Comparison of ENCODE assay signal across 24 mouse cellular contexts in genomic region chr10:12986485-12986884, GRCm38 (mm10). TPM values are rescaled to one million over a fixed set of nuclear protein-coding genes. Genes with fewer than 3 reads are reported as not detected.
DNase-seq lines count a peak whose midpoint lies in the region; ATAC-seq and TF ChIP-seq lines count a peak whose summit lies in the region.
"Had no signal": no experiment of that assay in that cellular context is flagged by ENCODE, and none has a peak within 500 bp of the region (broad histone marks: within the 10 kb centered on the region; RNA-seq: fewer than 3 reads in every experiment).

No protein-coding gene starts in this region.

- intact Hi-C loops in heart, postnatal 36 days (cut with DNase I), result no loop called here

- DNase-seq in forebrain, embryonic 10.5 days (ENCODE audit: extremely low spot score, low spot score), result no peak
- DNase-seq in heart, postnatal 36 days, result no peak
- DNase-seq in MEL (ENCODE audit: low read depth, low spot score), result peak; percentile 84
- no peak for DNase-seq in liver, embryonic 14.5 days (ENCODE audit: low read depth in 3 of 3, low spot score in 3 of 3)
- no peak for DNase-seq in gastrocnemius, postnatal 4 days (ENCODE audit: low spot score in 2 of 2)
- no peak for DNase-seq in lung, postnatal 4 days
- DNase-seq: adrenal gland, postnatal 36 days; cerebellum, adult 18-20 months; cerebellum, postnatal 25 days; gastrocnemius, adult 2 months; kidney, postnatal 4 days; layer of hippocampus, adult 9-11 months; left cerebral cortex, postnatal 4 days; right cerebral cortex, postnatal 14 days; thymus, adult 18-20 months had no signal

- H3K27ac ChIP-seq in forebrain, embryonic 15.5 days (replicated peaks), result no peak overlapping the region
- H3K27ac ChIP-seq in forebrain, embryonic 10.5 days, result no peak overlapping the region
- H3K27ac ChIP-seq in heart, embryonic 15.5 days, result peak overlapping the region; percentile 78
- H3K27ac ChIP-seq in MEL (ENCODE audit: control insufficient read depth, low read depth, low read length), result peak overlapping the region; percentile 96
- no peak overlapping the region for H3K27ac ChIP-seq in liver, embryonic 14.5 days
- H3K27ac ChIP-seq: gastrocnemius, adult 2 months; hindbrain, embryonic 15.5 days; kidney, embryonic 15.5 days; left cerebral cortex, adult 2 months; stomach, embryonic 15.5 days had no signal

- H3K4me3 ChIP-seq in forebrain, embryonic 15.5 days, result no peak overlapping the region
- H3K4me3 ChIP-seq in forebrain, embryonic 10.5 days, result no peak overlapping the region
- H3K4me3 ChIP-seq in heart, embryonic 15.5 days, result no peak overlapping the region
- peak overlapping the region in 1 of 2 experiments; percentile 19; a peak in 2 of 4 replicates for H3K4me3 ChIP-seq in MEL (ENCODE audit: control insufficient read depth in 1 of 2, insufficient read depth in 1 of 2, low read depth in 2 of 2, low read length in 2 of 2)
- H3K4me3 ChIP-seq in liver, embryonic 14.5 days (ENCODE audit: insufficient read depth in 1 of 2, low read depth in 2 of 2, low read length in 2 of 2), result no peak overlapping the region
- H3K4me3 ChIP-seq: gastrocnemius, adult 2 months; hindbrain, embryonic 15.5 days; kidney, embryonic 15.5 days; left cerebral cortex, adult 2 months; stomach, embryonic 15.5 days had no signal

- TF ChIP-seq CTCF in MEL (IDR thresholded peaks at IDR 0.05 in 2 of 3, conservative IDR thresholded peaks at IDR 0.05 in 1 of 3; ENCODE audit: control insufficient read depth in 1 of 3, insufficient read depth in 1 of 3, low read depth in 2 of 3, low read length in 3 of 3, poor library complexity in 1 of 3, severe bottlenecking in 1 of 3), result no peak
- TF ChIP-seq CTCF in liver, embryonic 14.5 days (IDR thresholded peaks at IDR 0.05; ENCODE audit: low read depth), result no peak

- peak; percentile 57; the same call in 1 of the 2 replicates for ATAC-seq in forebrain, embryonic 15.5 days (replicated peaks)
- no peak for ATAC-seq in heart, embryonic 15.5 days (replicated peaks; ENCODE audit: insufficient number of reproducible peaks, insufficient read depth, low FRiP score, low read depth)
- no peak for ATAC-seq in liver, embryonic 14.5 days (ENCODE audit: insufficient read depth)
- ATAC-seq: intestine, embryonic 16.5 days; lung, postnatal 0 days; midbrain, embryonic 16.5 days had no signal

- no peak overlapping the region for H3K9ac ChIP-seq in forebrain, embryonic 15.5 days (replicated peaks)
- no peak overlapping the region for H3K9ac ChIP-seq in heart, embryonic 15.5 days
- H3K9ac ChIP-seq in MEL (ENCODE audit: control insufficient read depth, low read depth, low read length, poor library complexity, severe bottlenecking), result peak overlapping the region; percentile 48
- H3K9ac ChIP-seq in liver, embryonic 14.5 days (replicated peaks), result no peak overlapping the region
- H3K9ac ChIP-seq: hindbrain, embryonic 15.5 days; kidney, embryonic 15.5 days; stomach, embryonic 15.5 days had no signal

- H3K79me2 ChIP-seq in MEL (ENCODE audit: control insufficient read depth, insufficient read depth, low read length, poor library complexity), result no peaks in the 10 kb centered on the region

- no peak overlapping the region for H3K4me2 ChIP-seq in forebrain, embryonic 15.5 days (replicated peaks)
- no peak overlapping the region for H3K4me2 ChIP-seq in heart, embryonic 15.5 days
- no peak overlapping the region for H3K4me2 ChIP-seq in liver, embryonic 14.5 days (ENCODE audit: low read depth)
- H3K4me2 ChIP-seq: hindbrain, embryonic 15.5 days; kidney, embryonic 15.5 days; stomach, embryonic 15.5 days had no signal

- WGBS in forebrain, embryonic 15.5 days, result 33% methylated on average over 5 of the region's 5 CpGs
- 87% methylated on average over 5 of the region's 5 CpGs for WGBS in forebrain, embryonic 10.5 days
- WGBS in heart, embryonic 15.5 days, result 58% methylated on average over 5 of the region's 5 CpGs
- 35% methylated on average over 5 of the region's 5 CpGs for WGBS in liver, embryonic 14.5 days (ENCODE audit: insufficient replicate concordance)

- peaks cover 5% of the 10 kb centered on the region for H3K4me1 ChIP-seq in forebrain, embryonic 15.5 days
- no peaks in the 10 kb centered on the region; the same call in 1 of the 2 replicates for H3K4me1 ChIP-seq in forebrain, embryonic 10.5 days
- H3K4me1 ChIP-seq in heart, embryonic 15.5 days (replicated peaks), result peaks cover 15% of the 10 kb centered on the region
- peaks cover 22 to 26% of the 10 kb centered on the region in 2 experiments for H3K4me1 ChIP-seq in MEL (ENCODE audit: control insufficient read depth in 1 of 2, insufficient read depth in 2 of 2, low read length in 2 of 2)
- peaks cover 0 to 6% of the 10 kb centered on the region in 2 experiments; a peak in 3 of 4 replicates for H3K4me1 ChIP-seq in liver, embryonic 14.5 days (replicated peaks; ENCODE audit: control insufficient read depth in 2 of 2, insufficient read depth in 2 of 2, low read length in 1 of 2)
- H3K4me1 ChIP-seq: hindbrain, embryonic 15.5 days; kidney, embryonic 15.5 days; stomach, embryonic 15.5 days had no signal

- TF ChIP-seq EP300 in MEL (IDR thresholded peaks at IDR 0.05; ENCODE audit: low read depth in 1 of 2, low read length in 2 of 2), result peak; percentile 91 to 94
- TF ChIP-seq EP300 in liver, embryonic 14.5 days (IDR thresholded peaks at IDR 0.05; ENCODE audit: low read depth), result peak; percentile 30; the same call in 1 of the 2 replicates

- TF ChIP-seq RAD21 in MEL (IDR thresholded peaks at IDR 0.05; ENCODE audit: low read depth, low read length), result no peak

- H3K36me3 ChIP-seq in forebrain, embryonic 15.5 days, result no peaks in the 10 kb centered on the region
- H3K36me3 ChIP-seq in forebrain, embryonic 10.5 days (replicated peaks), result no peaks in the 10 kb centered on the region
- H3K36me3 ChIP-seq in heart, embryonic 15.5 days, result no peaks in the 10 kb centered on the region
- H3K36me3 ChIP-seq in MEL (ENCODE audit: control insufficient read depth in 1 of 2, insufficient read depth in 2 of 2, low read length in 2 of 2), result peaks cover 0 to 19% of the 10 kb centered on the region in 2 experiments; a peak in 2 of 4 replicates
- no peaks in the 10 kb centered on the region for H3K36me3 ChIP-seq in liver, embryonic 14.5 days (replicated peaks; ENCODE audit: control insufficient read depth, insufficient read depth, low read depth)
- H3K36me3 ChIP-seq: hindbrain, embryonic 15.5 days; kidney, embryonic 15.5 days; stomach, embryonic 15.5 days had no signal

- TF ChIP-seq POLR2A in MEL (IDR thresholded peaks at IDR 0.05; ENCODE audit: control insufficient read depth in 1 of 2, insufficient read depth in 1 of 2, low read depth in 1 of 2, low read length in 2 of 2, poor library complexity in 1 of 2), result no peak

- no peaks in the 10 kb centered on the region for H3K9me3 ChIP-seq in forebrain, embryonic 15.5 days
- no peaks in the 10 kb centered on the region for H3K9me3 ChIP-seq in forebrain, embryonic 10.5 days
- H3K9me3 ChIP-seq in heart, embryonic 15.5 days (replicated peaks), result no peaks in the 10 kb centered on the region
- no peaks in the 10 kb centered on the region for H3K9me3 ChIP-seq in MEL (replicated peaks; ENCODE audit: insufficient read depth, low read length)
- no peaks in the 10 kb centered on the region for H3K9me3 ChIP-seq in liver, embryonic 14.5 days (ENCODE audit: control insufficient read depth, low read length)
- H3K9me3 ChIP-seq: hindbrain, embryonic 15.5 days; kidney, embryonic 15.5 days; stomach, embryonic 15.5 days had no signal

- no peaks in the 10 kb centered on the region for H3K27me3 ChIP-seq in forebrain, embryonic 15.5 days
- H3K27me3 ChIP-seq in forebrain, embryonic 10.5 days (ENCODE audit: poor library complexity, severe bottlenecking), result no peaks in the 10 kb centered on the region
- H3K27me3 ChIP-seq in heart, embryonic 15.5 days, result no peaks in the 10 kb centered on the region
- H3K27me3 ChIP-seq in MEL (ENCODE audit: control insufficient read depth in 1 of 2, insufficient read depth in 2 of 2, low read length in 2 of 2), result no peaks in the 10 kb centered on the region
- H3K27me3 ChIP-seq in liver, embryonic 14.5 days (ENCODE audit: control insufficient read depth, insufficient read depth, low read length), result no peaks in the 10 kb centered on the region
- H3K27me3 ChIP-seq: hindbrain, embryonic 15.5 days; kidney, embryonic 15.5 days; stomach, embryonic 15.5 days had no signal

TF ChIP-seq in MEL, 35 proteins besides CTCF, POLR2A, EP300 and RAD21 (continues in another document):
- TF ChIP-seq HCFC1 (IDR thresholded peaks at IDR 0.05; ENCODE audit: low read depth, low read length) (no peak), MAX (IDR thresholded peaks at IDR 0.05; ENCODE audit: low read length) (no peak), KAT2A (conservative IDR thresholded peaks at IDR 0.05; ENCODE audit: low read depth, low read length) (no peak), ZC3H11A (IDR thresholded peaks at IDR 0.05; ENCODE audit: low read depth, low read length) (no peak), GABPA (IDR thresholded peaks at IDR 0.05; ENCODE audit: low read depth, low read length) (no peak), MXI1 (IDR thresholded peaks at IDR 0.05; ENCODE audit: low read depth, low read length) (peak; percentile 27; the same call in 1 of the 2 replicates)

RNA-seq across cellular contexts. Expression of gene Sf3b5, which starts 18.7 kb away (rescaled TPM):
- 26.9 and 28.0 TPM in 2 replicates for polyA plus RNA-seq in forebrain, embryonic 15.5 days (2015; fragmentation: Nextera tagmentation; extraction: Ambion mirVana)
- polyA plus RNA-seq in forebrain, embryonic 10.5 days (2016; fragmentation: Nextera tagmentation; extraction: Ambion mirVana), result 48.2 and 48.6 TPM in 2 replicates
- polyA plus RNA-seq in heart, embryonic 15.5 days (2015; fragmentation: Nextera tagmentation; extraction: Ambion mirVana), result 25.1 TPM in 2 replicates
- total RNA-seq in heart, postnatal 36 days (2021), result 1 to 10 TPM; 6.5 to 7.1 TPM
- 16.6 and 17.5 TPM in 2 replicates for total RNA-seq in MEL (2012; rRNA removed)
- polyA plus RNA-seq in MEL (2012; ENCODE audit: insufficient read depth in 1 of 2, insufficient read length in 2 of 2, low read depth in 1 of 2, low replicate concordance in 2 of 2, missing spikeins in 1 of 2), result 10 to 100 TPM in 1 of 2 experiments, not detected in 1; 57.4 TPM
- polyA plus RNA-seq in liver, embryonic 14.5 days (2012; rRNA removed), result 22.5 and 27.8 TPM in 2 replicates
- 23.1 and 24.9 TPM in 2 replicates for polyA plus RNA-seq in liver, embryonic 14.5 days (2014; fragmentation: Nextera tagmentation; extraction: Ambion mirVana)
- 1 to 10 TPM; 7.1 to 7.9 TPM for total RNA-seq in gastrocnemius, postnatal 4 days (2021)

RNA-seq across cellular contexts. Expression of gene Stx11, which starts 22.4 kb away (rescaled TPM):
- polyA plus RNA-seq in forebrain, embryonic 15.5 days (2015; fragmentation: Nextera tagmentation; extraction: Ambion mirVana), result 0.69 and 0.91 TPM in 2 replicates
- 1.4 and 1.8 TPM in 2 replicates for polyA plus RNA-seq in forebrain, embryonic 10.5 days (2016; fragmentation: Nextera tagmentation; extraction: Ambion mirVana)
- polyA plus RNA-seq in heart, embryonic 15.5 days (2015; fragmentation: Nextera tagmentation; extraction: Ambion mirVana), result 3.5 and 5.9 TPM in 2 replicates
- 1 to 10 TPM; 1.3 to 2.2 TPM for total RNA-seq in heart, postnatal 36 days (2021)
- total RNA-seq in MEL (2012; rRNA removed), result 1.9 and 3.2 TPM in 2 replicates
- polyA plus RNA-seq in MEL (2012; ENCODE audit: insufficient read depth in 1 of 2, insufficient read length in 2 of 2, low read depth in 1 of 2, low replicate concordance in 2 of 2, missing spikeins in 1 of 2), result 1 to 10 TPM in 1 of 2 experiments, not detected in 1; 2.9 TPM
- polyA plus RNA-seq in liver, embryonic 14.5 days (2012; rRNA removed), result 5.7 and 6.1 TPM in 2 replicates
- polyA plus RNA-seq in liver, embryonic 14.5 days (2014; fragmentation: Nextera tagmentation; extraction: Ambion mirVana), result 12.3 and 13.1 TPM in 2 replicates
- 1 to 10 TPM; 1.7 to 3.8 TPM for total RNA-seq in gastrocnemius, postnatal 4 days (2021)

Comparison
In these comparisons a context has a peak if more than half of its experiments do, and no peak if none do; other contexts are left out.
1. H3K27ac ChIP-seq: peak in heart, embryonic 15.5 days (single experiment) and MEL (single experiment); none in forebrain, embryonic 15.5 days (single experiment), forebrain, embryonic 10.5 days (single experiment) and liver, embryonic 14.5 days (single experiment).